Mouse (Mus musculus) hindbrain, embryonic 10.5 days (tissue): Measurements from ENCODE around the gene Dclre1a. TPM values are rescaled to one million over a fixed set of nuclear protein-coding genes. Genes with fewer than 3 reads are reported as not detected.
"Not testable (repeated sequence)": the region's sequence is repeated elsewhere in the genome, so short reads cannot be mapped to it uniquely, and the experiment has no call there.

Experiments
- DNase-seq: peaks from one replicate; pipeline ENCODE4 v3.0.0-alpha.2; 2017; ENCODE audit warnings: low spot score
- H3K27ac ChIP-seq: fragments of 300-500 bp; sonication (generic); 2 replicates; pipeline ENCODE4 v1.5.1; 2016; ENCODE audit warnings: mild to moderate bottlenecking, moderate library complexity
- H3K27me3 ChIP-seq: fragments of 300-500 bp; sonication (generic); 2 replicates; pipeline ENCODE4 v1.6.1; 2016; ENCODE audit warnings: mild to moderate bottlenecking; ENCODE audit not compliant: poor library complexity, insufficient read depth, severe bottlenecking
- H3K36me3 ChIP-seq: fragments of 300-500 bp; sonication (generic); 2 replicates; pipeline ENCODE4 v1.6.1; 2016; ENCODE audit warnings: mild to moderate bottlenecking, moderate library complexity
- H3K4me1 ChIP-seq: fragments of 300-500 bp; sonication (generic); replicated peaks from 2 replicates; pipeline ENCODE4 v1.6.1; 2016; ENCODE audit warnings: mild to moderate bottlenecking
- H3K4me3 ChIP-seq: fragments of 300-500 bp; sonication (generic); 2 replicates; pipeline ENCODE4 v1.5.1; 2016; ENCODE audit warnings: mild to moderate bottlenecking, moderate library complexity
- H3K9me3 ChIP-seq: fragments of 300-500 bp; sonication (generic); 2 replicates; pipeline ENCODE4 v1.6.1; 2016; ENCODE audit warnings: mild to moderate bottlenecking, moderate library complexity
- WGBS: fragments of 180-500 bp; shearing (Covaris S2); methylation state at CpG from one replicate; pipeline ENCODE4 v1.1.7; 2016; 5-methylcytosine and 5-hydroxymethylcytosine counted together
- polyA plus RNA-seq: library from polyadenylated mRNA; unstranded; fragments of >200 nt; fragmentation: Nextera tagmentation; extraction: Ambion mirVana; gene quantifications from 2 replicates; pipeline ENCODE4 v1.2.1, GENCODE M21; 2016

The Dclre1a gene
- polyA plus RNA-seq, 1 experiment from 2014 or later, result 13.8 TPM

DNA sequence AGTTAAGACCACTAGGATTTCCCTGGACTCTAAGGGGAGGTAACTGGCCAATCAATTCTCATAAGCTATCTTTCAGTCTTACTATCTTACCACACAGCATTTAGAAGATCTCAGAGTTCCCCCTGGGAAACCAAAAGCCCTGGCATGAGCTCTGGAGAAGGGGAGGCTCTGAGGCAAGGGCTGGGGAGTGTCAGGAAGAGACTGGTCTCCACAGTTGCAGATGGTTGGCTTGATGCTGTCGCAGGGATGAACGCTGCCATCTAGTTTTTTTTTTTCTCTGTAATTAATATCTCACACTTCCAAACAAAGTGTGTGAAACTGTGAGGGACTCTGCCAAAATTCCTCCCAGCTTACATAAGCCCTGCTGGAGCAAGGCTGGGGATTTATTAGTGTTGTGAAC, 53.9 kb downstream of the Dclre1a start:
- not testable (repeated sequence) for DNase-seq, H3K9me3 ChIP-seq, H3K36me3 ChIP-seq, H3K27me3 ChIP-seq, H3K27ac ChIP-seq, H3K4me1 ChIP-seq, H3K4me3 ChIP-seq
- no CpG with 5 or more reads among the region's 2 CpGs for WGBS

GRCm38 (mm10) chr19:56489601-56490000, 58.4 kb downstream of the Dclre1a start:
- no peak overlapping the region for H3K27ac ChIP-seq
- H3K4me1 ChIP-seq, result peaks cover 16% of the 10 kb centered on the region
- H3K27me3 ChIP-seq, result no peaks in the 10 kb centered on the region
- H3K36me3 ChIP-seq, result no peaks in the 10 kb centered on the region
- H3K9me3 ChIP-seq, result no peaks in the 10 kb centered on the region
- 87% methylated on average over 6 of the region's 6 CpGs for WGBS
- DNase-seq, result no peak
- H3K4me3 ChIP-seq, result no peak overlapping the region

DNA sequence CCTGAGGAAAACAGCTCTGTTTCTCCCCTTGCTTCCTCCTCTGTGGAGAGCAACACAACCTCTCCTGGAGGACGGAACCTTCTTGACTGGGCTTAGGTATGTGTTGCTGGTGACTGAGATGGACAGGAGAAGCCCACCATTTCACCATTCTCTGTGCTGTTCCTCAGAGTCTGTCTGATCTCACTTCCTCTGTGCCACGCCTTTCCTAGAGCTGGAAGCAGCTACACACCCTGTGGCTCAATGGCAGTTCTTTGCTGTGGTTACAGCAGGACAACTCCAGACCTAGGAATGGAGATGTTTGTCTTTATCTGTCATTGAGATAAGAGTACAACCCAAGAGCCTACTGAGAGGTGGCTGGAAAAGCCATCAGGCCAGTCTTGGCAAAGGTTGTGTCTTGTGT, 60.7 kb downstream of the Dclre1a start:
- Histone ChIP-seq H3K9me3 (no peaks in the 10 kb centered on the region), H3K4me3 (no peak overlapping the region), H3K27me3 (no peaks in the 10 kb centered on the region), H3K36me3 (no peaks in the 10 kb centered on the region), H3K4me1 (peaks cover 20% of the 10 kb centered on the region), H3K27ac (no peak overlapping the region)
- WGBS, result 83% methylated on average over 2 of the region's 2 CpGs
- DNase-seq, result no peak

DNA sequence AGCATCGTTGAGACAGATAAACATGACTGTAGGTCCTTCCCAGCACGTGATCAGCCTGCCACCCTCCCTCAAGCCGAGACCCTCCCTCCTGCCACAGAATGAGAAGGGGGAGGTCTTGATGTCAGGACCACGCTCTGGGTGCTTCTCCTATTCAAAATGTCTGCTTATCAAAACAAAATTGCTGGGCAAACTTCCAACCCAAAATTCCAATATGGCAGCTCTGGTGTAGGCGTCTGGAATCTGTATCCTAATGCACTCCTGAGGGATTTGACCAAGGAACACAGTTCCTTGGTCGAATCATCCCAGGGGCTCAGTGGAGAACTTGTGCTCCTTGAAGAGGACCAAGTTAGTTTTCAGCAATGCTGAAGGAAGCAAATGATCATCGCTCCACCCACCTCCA, 61.1 kb downstream of the Dclre1a start:
- 90% methylated on average over 7 of the region's 7 CpGs for WGBS
- no peaks in the 10 kb centered on the region for H3K27me3 ChIP-seq
- no peak for DNase-seq

DNA sequence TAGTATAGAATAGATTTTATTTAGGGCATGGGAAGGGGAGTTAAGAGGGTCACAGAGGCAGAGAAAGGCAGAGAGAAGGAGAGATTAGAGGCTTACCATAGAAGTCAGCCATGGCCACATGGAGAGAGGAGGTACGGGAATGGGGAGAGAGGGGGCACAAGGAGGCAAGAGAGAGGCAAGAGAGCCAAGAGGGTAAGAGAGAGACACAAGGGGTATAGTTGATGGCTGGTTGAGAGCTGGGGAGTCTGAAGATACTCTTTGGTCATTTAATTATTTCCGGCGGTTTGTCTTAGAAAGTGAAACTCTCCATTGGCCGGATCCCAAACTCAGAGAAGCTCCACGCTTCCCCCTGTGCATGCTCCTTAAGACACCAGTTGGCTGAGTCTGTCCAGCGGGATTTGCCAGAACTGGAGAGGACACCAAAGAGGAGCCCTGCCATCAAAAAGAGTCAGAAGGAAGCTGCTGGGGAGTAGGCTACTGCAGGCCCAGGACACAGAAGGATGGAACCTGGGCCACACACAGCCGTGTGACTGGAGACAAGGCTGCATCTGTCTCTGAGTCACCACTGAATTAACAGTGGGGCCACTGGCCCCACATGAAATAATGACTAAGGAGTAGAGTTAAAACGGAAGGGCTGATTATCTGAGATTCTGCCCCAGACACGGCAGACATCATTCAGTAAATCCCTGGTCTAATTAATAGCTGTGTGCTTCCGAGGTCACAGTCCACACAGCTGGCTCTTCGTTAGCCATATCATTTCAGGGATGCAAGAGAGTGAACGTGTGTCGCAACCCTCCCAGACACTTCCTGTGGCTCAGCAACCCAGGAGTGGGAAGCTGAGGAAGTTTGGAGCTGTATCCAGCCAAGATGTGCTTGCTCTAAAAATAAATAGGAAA, 62.4 kb downstream of the Dclre1a start:
- H3K36me3 ChIP-seq, result no peaks in the 10 kb centered on the region
- H3K4me1 ChIP-seq, result peaks cover 20% of the 10 kb centered on the region
- H3K27ac ChIP-seq, result 0 out of 2 replicates have a peak overlapping the region, but pooled peaks have one; percentile 50
- 81% methylated on average over 13 of the region's 13 CpGs for WGBS
- no peak for DNase-seq
- H3K27me3 ChIP-seq, result no peaks in the 10 kb centered on the region
- no peaks in the 10 kb centered on the region for H3K9me3 ChIP-seq
- H3K4me3 ChIP-seq, result no peak overlapping the region

More for the DNA sequence above, 61.1 kb downstream of the Dclre1a start:
- peaks cover 20% of the 10 kb centered on the region for H3K4me1 ChIP-seq
- no peak overlapping the region for H3K4me3 ChIP-seq
- no peak overlapping the region for H3K27ac ChIP-seq
- no peaks in the 10 kb centered on the region for H3K9me3 ChIP-seq
- no peaks in the 10 kb centered on the region for H3K36me3 ChIP-seq

DNA sequence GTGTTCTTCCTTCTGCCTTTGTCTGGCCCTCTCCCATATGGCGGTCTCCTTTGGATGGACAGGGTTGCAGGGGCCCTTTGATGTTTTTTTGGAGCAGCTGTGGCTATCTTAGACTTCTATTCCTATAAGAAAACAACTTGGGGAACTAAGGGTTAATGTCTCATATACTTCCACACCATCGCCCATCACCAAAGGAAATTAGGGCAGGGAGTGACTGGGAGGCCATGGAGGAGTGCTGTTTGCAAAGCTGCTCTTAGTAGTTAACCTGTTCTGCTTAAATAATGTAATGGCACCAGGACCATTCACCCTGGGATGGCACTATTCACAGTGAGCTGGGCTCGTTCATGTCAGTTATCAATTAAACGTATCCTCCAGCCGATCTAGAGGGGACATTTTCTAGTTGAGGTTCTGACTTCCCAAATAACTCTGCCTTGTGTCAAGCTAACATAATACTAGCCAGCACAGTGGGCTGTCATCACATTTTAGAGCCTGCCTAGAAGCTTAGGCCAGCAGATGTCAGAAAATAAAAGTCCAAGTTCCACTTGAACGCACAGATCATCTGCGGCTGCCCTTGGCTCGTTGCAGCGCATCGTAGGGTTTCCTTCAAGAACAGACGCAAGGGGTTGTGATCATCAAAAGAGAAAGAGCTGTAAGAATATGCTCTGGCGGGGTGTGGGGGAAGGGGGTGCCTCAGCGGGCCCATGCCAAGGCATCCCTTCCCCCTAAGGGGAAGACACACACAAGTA, 63.2 kb downstream of the Dclre1a start:
- H3K9me3 ChIP-seq, result no peaks in the 10 kb centered on the region
- H3K36me3 ChIP-seq, result no peaks in the 10 kb centered on the region
- H3K27ac ChIP-seq, result peak overlapping the region; percentile 50
- no peaks in the 10 kb centered on the region for H3K27me3 ChIP-seq
- H3K4me1 ChIP-seq, result peaks cover 20% of the 10 kb centered on the region
- WGBS, result 56% methylated on average over 13 of the region's 13 CpGs
- H3K4me3 ChIP-seq, result no peak overlapping the region
- DNase-seq, result no peak

Other genes starting within 250 kb of the Dclre1a start
- gene Nrap, start 158.2 kb downstream of the Dclre1a start, polyA plus RNA-seq, result 0.05 and 0.08 TPM in 2 replicates
- gene Casp7, start 151.1 kb downstream of the Dclre1a start, polyA plus RNA-seq, result 15.4 and 15.7 TPM in 2 replicates
- 0.07 TPM in 1 of 2 replicates, not detected in the other for gene Plekhs1, start 86.6 kb downstream of the Dclre1a start, polyA plus RNA-seq
- gene Nhlrc2, start within 50 bp of the Dclre1a start, polyA plus RNA-seq, result 13.1 and 14.9 TPM in 2 replicates
- 0.09 and 0.21 TPM in 2 replicates for gene Adrb1, start 174.0 kb upstream of the Dclre1a start, polyA plus RNA-seq